Mouse (Mus musculus) right cerebral cortex, postnatal 10 days (tissue): Measurements from ENCODE around the gene 2310022A10Rik.

Experiments used
- DNase-seq, 2 experiments: peaks; one replicate each; pipeline ENCODE4 v3.0.0; 2021; ENCODE audit warnings: low spot score in 2 of 2

2310022A10Rik gene

DNA sequence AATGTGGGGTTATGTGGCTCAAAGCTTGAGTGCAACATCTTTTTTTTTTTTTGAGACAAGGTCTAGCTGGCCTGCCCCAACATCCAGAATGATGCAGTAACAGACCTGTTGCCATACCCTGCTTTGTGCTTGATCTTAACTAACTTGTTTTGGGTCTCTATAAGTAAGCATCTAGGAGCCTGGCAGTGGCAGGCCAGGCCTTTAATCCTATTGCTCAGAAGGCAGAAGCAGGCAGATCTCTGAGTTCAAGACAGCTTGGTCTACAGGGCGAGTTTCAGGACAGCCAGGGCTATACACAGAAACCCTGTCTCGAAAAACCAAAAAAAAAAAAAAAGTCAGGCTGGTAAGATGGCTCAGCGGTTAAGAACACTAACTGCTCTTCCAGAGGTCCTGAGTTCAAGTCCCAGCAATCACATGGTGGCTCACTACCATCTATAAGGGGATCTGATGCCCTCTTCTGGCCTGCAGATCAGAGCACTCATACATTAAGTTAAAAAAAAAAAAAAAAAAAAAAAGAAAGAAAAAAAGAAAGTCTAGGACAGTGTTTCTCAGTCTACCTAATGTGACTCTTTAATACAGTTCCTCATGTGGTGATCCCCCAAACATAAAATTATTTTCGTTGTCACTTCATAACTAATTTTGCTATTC, 37.7 kb downstream of the 2310022A10Rik start:
- no peak for DNase-seq

DNA sequence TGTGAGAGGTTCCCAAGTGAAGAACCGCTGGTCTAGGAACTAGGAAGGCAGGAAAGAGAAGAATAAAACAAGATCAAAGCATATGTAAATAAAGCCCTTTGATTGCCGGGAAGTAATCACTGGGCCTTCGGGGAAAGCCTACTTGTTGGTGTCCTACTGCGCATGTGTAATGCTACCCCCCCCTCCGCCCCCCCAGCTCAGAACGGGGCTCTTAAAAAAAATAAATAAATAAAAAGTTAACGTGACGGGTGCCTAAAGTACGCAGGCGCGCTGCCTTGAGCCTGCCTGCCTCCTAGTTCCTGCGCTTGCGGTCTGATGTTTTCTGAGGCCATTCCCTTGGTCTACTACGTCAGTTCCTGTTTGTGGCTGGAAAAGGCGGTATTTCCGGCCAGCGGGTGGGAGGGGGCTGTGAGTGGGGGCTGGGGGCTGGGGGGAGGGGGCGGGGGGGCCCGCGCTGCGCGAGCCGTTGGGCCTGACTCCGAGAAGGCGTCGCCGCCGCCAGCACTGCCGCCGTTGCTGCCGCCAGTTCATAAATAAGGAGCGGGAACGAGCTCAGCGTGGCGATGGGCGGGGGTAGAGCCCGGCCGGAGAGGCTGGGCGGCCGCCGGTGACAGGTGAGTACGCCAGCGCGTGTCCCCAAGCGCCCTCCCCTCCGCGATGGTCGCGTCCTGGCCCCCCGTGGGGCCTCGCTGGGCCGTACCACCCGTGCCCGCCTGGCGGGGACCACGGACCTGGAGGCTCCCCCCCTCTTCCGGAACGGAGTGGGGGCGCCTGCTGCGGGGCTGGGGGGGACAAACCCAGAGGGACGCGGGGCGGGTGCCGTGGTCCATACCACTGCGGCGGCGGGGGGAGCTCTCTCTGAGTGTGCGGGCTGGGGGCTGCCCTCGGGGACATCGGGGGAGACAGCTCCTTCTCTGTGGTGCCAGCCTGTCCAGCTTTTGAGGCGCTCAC, 38.5 kb downstream of the 2310022A10Rik start, which contains the start of gene Akt2:
Gene Akt2, plus strand, starts transcription at position 287 of the 951 bp plus-strand sequence.
- DNase-seq, result peak; percentile 96 to 98

DNA sequence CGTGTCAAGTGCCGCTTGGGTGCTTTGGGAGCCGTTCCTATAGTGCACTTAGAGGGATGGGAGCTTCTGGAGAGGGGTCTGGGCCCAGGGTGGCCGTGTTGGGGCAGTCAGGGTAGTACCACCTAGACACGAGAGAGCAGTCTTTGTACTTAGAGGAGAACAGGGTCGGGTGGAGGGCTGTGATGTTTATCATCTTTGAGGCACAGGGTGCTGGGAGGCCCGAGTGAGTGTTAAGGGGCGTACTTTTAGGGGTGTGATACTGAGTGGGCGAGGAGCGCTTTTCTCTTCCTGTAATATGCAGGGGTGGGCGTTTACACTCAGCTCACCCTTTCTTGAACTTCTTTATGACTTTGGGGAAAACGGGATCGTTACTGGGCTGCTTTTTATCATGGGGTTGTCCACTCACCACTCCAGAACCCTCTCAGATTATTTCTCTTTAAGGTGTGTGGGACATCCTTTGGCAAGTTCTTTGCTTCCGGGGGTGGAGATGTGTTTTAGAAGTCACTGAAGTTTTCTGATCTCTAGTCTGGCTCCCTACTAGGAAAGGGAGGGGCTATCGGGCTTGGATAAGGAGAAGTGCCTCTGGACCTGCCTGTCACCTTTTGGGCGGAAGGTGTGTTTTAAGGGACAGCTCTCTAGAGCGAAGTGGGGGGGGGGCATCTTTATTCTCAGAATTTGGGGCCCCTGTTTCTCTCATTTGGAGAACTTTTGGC, 39.3 kb downstream of the 2310022A10Rik start:
- DNase-seq, result no peak

DNA sequence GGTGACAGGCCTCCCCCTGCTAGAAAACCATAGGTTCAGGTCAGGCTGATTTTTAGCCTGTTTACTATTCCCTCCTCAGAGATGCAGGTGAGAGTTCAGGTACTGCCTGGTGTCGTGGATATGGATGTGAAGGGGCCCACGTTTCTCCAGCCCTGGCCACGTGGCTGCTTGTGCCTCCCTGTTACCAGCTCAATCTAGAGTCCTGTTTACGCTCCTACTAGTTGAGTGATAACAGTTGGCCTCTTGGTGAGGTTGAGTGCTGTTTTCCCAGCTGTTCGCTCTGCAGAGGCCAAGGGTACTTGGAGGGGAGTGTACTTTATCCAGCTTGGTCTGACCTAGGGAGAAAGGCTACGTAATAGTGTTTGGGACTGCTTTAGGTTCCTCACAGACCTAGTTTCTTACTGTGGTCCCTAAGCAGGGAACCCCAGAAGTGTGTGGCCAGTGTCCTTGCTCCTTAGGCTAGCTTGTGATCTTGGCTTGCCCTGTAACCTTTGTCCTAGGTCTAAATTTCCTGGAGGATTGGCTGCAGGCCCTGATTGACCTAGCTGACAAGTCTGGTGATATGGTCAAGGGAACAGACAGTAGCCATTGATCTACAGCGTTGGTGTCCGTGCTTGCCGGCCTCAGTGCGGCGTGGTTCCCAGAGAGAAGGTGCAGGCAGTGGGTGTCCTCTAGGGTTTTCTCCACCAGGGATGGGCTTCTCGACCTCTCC, 40.1 kb downstream of the 2310022A10Rik start:
- no peak for DNase-seq

DNA sequence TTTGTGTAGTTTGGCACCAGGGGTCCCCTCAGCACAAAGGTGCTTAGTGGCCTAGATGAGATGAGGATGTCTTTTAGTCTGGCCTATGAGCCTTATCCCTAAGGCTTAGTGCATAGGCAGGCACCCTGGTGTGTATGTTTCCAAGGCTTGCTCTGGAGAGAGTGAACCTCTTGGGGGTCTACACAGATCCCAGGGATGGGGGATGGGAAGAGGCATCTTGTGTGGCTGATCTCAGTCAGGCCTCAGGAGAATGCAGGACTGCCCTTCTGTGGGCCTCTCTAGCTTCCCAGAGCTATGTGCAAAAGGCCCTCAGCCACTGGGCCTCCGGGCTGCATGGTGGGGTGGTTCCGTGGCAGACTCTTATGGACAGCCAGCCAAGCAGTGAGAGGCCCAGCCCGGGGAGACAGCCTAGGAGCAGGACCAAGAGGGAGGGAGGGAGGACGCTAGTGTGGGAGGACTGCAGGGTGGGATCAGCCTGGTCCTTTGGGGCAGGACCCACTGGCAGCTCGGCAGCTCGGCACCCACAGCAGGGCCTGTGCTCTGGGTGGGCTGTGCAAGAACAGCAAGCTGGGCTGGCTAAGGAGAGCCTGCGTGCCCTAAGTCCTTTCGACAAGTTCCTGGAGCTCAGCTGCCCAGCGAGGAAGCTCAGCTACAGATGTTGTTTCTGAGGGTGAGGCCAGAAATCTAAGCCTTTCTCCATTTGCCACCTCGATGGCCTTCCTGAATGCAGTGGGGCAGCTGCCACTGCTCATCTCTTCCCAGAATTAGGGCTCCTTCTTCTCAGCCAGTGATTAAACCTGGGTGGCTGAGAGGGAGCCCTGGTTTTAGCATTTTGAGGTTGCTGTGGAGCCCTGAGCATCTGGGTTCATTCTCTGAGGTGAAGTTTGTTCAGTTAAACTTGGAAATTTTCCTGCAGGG, 43.8 kb downstream of the 2310022A10Rik start:
- DNase-seq, result peak in 1 of 2 experiments; percentile 54

DNA sequence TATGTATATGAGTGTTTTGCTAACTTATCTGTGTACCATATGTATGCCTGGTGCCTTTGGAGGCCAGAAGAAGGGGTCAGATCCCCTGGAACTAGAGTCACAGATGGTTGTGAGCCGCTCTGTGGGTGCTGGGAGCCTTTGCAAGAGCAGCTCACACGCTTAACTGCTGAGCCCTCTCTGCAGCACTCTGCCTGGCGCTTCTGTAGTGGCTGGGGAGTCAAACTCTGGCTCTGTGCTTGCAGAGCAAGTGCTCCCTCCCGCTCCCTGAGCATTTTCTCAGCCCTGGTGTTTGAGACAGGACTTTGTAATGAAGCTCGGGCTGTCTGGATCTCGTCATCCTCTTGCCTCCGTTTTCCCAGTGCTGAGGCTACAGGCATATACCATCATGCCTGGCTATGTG, 45.0 kb downstream of the 2310022A10Rik start:
- no peak for DNase-seq

DNA sequence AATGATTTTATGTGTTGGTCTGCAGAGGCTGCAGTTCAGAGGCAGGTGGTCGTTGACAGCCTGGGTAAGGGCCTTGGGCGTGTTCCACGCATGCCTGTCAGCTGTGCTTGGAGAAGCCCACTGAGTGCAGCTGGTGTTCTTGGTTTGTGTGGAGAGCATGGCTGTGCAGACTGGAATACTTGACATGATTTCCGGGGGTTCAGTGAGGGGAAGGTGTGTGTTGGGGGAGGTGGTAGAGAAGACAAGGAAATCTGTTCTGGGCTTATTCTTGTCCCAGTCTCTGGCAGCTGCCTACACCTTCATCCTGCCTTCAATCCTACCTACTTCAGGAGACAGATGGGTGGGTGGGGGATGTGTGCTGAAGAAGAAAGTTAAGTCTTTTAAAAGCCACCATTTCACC, 48.6 kb downstream of the 2310022A10Rik start:
- DNase-seq, result peak; percentile 79 to 86

DNA sequence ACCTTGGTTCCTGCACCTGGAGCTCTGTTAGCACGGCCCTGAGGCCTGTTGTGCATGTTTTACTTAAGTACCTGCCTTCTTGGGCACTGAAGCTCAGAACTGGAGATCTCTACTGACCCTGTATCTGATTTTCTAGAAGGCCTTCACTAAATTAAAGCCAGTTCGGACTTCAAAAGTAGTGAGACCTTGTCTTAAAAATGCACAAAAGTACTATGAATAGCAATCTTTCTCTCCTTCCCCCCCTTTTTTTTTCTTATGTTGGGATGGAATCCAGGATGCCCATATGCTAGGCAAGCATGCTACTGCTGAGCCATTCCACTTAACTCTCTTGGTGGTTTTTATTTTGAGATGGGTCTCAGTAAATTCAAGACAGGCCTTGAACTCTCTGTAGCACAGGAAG, 49.1 kb downstream of the 2310022A10Rik start:
- DNase-seq, result no peak

DNA sequence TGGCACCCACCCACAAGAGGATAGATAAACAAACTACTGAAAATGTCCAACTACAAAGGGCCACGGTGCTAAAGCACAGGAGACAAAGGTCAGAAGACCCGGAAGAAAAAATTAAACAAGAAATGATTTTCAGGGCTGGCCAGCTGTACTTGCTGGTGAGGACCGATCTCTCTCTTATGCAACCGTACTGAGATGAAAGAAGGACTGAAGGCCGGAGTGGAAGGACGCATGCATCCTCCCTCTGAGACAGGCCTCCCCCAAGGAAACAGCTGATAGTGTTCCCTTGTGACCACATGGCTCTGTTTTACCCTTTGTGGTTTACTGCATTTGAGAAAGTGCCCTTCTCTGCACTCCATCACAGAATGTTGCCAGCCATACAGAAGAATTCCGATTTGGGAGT, 49.8 kb downstream of the 2310022A10Rik start:
- DNase-seq, result no peak

DNA sequence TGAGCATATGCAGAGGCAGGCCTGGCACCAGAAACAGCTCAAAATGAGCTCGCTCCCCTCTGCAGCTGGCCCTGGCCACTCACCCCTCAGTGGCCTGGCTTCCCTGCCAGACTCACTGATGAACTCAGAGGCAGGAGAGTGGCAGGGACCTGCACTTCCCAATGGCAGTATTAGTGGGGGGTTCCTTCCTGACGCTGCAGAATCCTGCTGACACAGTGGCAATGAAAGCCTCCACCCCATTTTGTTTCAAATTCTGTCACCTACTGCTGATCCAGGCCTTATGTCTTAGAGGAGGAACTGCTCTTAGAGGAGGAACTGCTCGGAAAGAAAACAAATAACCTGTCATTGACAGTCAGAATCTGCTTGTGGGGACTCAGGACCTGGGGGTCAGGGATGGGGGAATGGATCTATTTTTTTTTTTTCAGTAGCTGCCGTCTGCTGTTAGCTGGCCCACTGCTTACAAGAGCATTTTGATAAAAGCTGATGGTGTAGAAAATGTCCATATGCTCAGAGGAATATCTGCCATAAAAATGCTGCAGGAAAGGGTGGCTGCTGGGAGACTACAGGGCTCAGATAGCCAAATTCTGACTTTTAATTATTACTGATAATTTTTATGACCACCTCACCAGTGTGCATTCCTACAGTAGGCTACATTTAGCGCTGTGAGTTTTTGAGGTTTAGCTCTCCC, 51.8 kb downstream of the 2310022A10Rik start:
- no peak for DNase-seq

DNA sequence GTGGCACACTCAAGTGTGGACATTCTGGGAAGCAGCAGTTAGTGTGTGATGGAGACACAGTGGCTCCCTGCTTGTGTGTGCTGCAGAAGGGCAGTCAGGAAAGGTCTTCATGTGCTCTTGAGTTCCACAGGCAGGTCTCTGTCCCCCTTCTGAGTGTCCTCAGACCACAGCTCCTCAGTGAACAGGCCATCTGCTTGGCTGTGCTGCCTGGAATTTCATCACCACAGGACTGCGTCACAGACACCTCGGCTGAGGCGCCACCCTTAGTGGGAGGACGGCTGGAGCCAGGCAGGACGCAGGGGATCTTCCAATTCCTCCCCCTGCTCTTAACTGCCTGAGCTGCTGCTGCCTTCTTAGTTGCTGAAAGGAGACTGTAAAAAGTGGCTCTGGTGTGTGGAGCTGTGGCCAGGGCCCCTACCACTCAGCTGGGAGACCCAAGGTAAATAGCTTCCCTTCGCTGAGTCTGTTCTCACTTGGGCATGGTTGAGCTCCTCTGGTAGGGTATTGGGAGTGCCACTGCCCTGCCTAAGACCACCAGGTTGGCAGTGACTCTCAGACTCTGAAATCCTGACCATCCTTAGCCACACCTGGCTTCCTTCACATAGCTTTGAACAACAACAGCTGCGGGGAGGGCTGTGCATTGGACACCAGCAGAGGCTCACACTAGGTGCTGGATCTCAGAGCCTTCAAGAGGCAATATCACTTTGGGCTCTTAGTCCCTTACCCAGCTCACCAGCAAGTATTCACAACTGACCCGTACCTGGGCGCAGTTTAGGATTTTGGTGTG, 52.7 kb downstream of the 2310022A10Rik start:
- DNase-seq, result peak; percentile 76 to 81

DNA sequence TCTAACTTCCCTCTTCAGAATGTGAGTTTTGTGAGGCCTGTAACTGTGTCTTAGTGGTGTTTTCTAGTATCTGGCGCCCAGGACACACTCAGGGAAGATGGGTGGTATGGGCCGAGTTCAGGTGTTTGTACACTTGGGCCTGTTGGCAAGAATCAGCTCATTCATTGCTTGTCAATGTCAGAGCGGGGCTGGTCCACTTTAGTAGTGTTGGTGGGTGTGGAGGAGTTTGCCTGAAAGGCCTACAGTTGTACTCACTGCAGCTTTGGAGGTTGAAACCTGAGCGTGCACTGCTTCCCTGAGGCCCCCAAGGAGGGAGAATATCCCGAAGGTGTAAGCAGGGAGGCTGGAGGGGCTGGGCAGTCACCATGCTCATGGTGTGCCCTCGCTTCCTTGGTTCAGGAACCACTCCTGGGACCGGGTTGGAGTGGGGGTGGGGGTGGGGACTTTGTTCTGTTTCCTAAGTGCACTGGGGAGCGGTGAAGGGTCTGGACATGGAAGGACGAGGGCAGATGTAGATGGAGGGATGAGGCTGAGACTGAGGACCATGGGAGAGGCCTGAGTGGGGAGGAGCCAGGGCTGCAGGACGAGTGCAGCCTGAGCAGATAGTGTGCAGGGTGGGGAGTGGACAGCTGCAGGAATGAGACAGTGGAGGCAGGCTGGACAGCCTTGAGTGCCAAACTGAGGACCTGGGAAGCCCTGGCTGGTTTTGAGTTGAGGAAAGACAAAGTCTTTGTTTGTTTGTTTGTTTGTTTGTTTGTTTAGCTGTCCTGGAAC, 53.6 kb downstream of the 2310022A10Rik start:
- DNase-seq, result no peak

DNA sequence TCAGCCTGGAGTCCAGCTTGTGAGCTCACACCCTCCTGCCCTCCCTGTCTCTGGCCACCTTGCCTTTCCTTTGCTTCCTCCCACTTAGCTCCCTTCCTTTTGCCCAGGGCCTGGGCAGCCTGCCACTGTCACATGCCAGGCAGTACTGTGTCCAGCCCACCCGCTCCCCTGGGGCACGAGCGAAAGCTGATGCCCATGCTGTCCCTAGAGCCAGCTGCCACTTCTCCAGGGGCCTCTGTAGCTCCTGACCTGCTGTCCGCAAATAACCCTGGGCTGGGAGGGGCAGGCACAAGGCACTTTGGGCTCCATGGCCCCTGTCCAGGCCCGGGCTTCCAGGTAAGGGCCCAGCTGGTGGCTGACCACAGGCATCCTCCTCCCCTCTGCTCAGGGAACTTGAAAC, 54.5 kb downstream of the 2310022A10Rik start:
- DNase-seq, result peak; percentile 79 to 81

DNA sequence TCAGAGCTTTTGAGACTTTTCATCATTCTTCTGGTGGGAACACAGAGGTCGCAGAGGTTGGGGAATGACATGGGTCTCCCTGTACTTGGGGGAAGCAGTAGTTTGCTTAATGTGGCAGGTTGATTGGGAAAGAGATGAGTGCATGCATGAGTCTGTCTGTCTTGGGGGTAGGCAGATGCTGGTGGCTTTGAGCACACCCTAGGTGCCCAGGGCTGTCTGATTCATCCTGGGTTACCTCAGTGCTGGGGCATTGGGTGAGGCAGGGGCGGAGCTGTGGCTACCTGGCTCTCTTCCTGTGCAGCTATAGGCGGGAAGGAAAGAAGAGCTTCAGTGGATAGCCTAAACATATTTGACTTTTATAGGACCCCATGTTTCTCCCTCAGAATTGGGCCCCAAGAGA, 55.1 kb downstream of the 2310022A10Rik start:
- DNase-seq, result no peak

DNA sequence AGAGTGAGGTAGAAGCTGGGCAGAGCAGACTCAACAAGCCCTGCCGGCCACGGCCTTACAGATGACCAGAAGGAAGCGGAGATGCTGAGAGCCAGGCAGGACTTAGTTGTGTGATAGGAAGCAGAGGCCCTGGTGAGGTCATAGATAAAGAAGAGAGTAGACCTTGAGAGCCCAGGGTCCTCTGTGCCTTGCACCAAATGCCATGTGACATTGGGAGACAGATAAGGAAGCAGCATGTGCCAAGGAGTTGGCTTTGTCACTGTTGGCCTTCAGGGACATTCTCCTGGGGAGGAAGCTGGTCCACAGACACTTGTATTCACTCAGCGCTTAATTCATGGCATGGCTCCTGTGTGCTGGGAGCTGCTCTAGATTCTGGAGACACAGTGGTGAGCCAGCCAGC, 56.3 kb downstream of the 2310022A10Rik start:
- no peak for DNase-seq

DNA sequence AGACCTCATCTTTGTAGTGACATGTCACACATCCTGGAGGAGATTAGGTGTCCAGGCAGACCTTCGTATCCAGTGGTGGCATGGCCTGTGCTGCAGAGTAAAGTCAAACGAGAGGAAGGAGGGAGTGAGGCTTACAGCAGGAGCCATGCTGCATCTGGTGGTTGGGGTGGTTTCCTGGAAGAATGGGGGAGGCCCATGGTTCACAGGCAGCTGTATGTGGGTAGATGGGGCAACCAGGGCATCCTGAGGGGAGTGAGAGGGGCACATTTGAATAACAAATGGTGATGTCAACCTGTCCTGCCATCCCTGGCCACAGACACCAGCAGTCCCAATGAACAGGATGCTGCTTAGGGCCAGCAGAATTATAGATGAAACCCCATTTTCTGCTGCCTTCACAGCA, 56.7 kb downstream of the 2310022A10Rik start:
- no peak for DNase-seq

DNA sequence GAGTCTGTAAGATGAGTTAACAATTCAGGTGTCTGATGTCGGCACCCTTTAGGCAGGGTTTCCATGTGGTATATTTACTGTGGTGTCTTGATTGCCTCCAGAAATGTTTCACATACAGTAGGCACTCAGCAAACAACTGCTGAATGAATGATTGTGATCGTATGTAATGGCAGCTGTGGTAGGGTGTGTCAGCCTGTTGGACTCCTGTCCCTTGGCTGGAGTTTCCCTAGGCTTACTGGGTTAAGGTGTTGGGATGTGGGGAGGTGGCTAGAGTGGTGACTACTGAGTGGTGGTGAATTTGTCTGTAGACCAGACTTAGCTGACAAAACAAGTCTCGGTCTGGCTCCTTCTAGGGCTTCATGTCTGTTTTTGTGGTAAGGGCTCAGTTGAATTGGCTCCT, 57.3 kb downstream of the 2310022A10Rik start:
- no peak for DNase-seq

DNA sequence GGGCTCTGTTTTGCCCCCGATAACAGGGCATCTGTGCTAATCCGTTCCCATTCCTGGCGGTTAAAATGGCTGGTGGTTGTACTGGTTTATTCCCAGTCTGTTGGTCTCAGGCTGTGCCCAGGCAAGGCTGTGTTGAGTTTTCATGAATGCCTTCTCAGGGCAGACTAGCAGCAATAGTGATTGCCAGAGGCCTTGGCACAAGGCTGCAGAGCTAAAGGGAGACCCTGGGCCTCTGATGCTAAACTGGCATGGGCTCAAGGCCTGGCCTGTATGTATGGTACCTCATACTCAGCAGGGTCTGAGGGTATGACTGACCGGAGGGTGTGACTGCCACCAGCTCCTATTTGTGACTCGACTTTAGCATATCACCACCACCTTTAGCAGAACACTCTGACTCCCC, 57.8 kb downstream of the 2310022A10Rik start:
- DNase-seq, result no peak
